Mouse (Mus musculus): ENCODE data around the gene Tcp11. TPM values are rescaled to one million over a fixed set of nuclear protein-coding genes. Genes with fewer than 3 reads are reported as not detected.

The Tcp11 gene
- total RNA-seq, 2 experiments from 2014 or later, result 0.86 to 1.3 TPM

Other genes with a start within 250 kb of the Tcp11 start
- 10 to 100 TPM; 65.3 to 70.2 TPM for gene Snrpc, start 242.5 kb downstream of the Tcp11 start, total RNA-seq (2021)
- gene Uhrf1bp1, start 224.2 kb downstream of the Tcp11 start, total RNA-seq (2021), result 10 to 100 TPM; 16.1 to 20.3 TPM
- gene Anks1, start 171.3 kb downstream of the Tcp11 start, total RNA-seq (2021), result 10 to 100 TPM; 38.0 to 39.5 TPM
- 10 to 100 TPM; 29.7 to 35.7 TPM for gene Taf11, start 170.8 kb downstream of the Tcp11 start, total RNA-seq (2021)
- gene Scube3, start 61.5 kb upstream of the Tcp11 start, total RNA-seq (2021), result 1 to 10 TPM; 1.7 to 2.4 TPM
- 100 to 1,000 TPM in 1 of 2 experiments, 10 to 100 TPM in 1; 95.1 to 102 TPM for gene Zfp523, start 96.5 kb upstream of the Tcp11 start, total RNA-seq (2021)
- gene Def6, start 127.1 kb upstream of the Tcp11 start, total RNA-seq (2021), result 1 to 10 TPM; 3.7 to 3.9 TPM
- 10 to 100 TPM; 27.1 to 28.9 TPM for gene Ppard, start 152.1 kb upstream of the Tcp11 start, total RNA-seq (2021)
- gene Fance, start 232.9 kb upstream of the Tcp11 start, total RNA-seq (2021), result 10 to 100 TPM; 23.0 to 28.2 TPM
- gene Rpl10a, start 247.8 kb upstream of the Tcp11 start, total RNA-seq (2021), result 100 to 1,000 TPM; 394 to 418 TPM

Data from layer of hippocampus, postnatal 14 days (tissue).